Mouse (Mus musculus) heart, embryonic 14.5 days (tissue): ENCODE results near the gene Piezo1. TPM values are rescaled to one million over a fixed set of nuclear protein-coding genes. Genes with fewer than 3 reads are reported as not detected.
A peak's percentile ranks its signal among the peaks of the same experiment; 100 is the strongest.

Source experiments
- ATAC-seq: fragments of 200-750 bp; cut with Nextera tagmentation; 2 replicates; pipeline ENCODE4 v1.8.0; 2017; ENCODE audit warnings: low read depth, moderate TSS enrichment; ENCODE audit not compliant: insufficient number of reproducible peaks, insufficient read depth, low FRiP score
- H3K27ac ChIP-seq, 2 experiments: fragments of 200-500 bp in 1 of 2; fragments of 300-500 bp in 1 of 2; sonication (generic) in 1 of 2; replicated peaks in 1 of 2; 2 replicates each; pipeline ENCODE4 v1.5.1; 2012 to 2014; ENCODE audit warnings: low read depth in 2 of 2, low read length in 2 of 2, control low read depth in 1 of 2, mild to moderate bottlenecking in 1 of 2, mixed read lengths in 1 of 2; ENCODE audit not compliant: control insufficient read depth in 1 of 2, insufficient read depth in 1 of 2
- H3K27me3 ChIP-seq: fragments of 300-500 bp; sonication (generic); 2 replicates; pipeline ENCODE4 v1.6.1; 2014; ENCODE audit warnings: mild to moderate bottlenecking, low read length, control low read depth; ENCODE audit not compliant: control insufficient read depth, insufficient read depth
- H3K36me3 ChIP-seq: fragments of 300-500 bp; sonication (generic); 2 replicates; pipeline ENCODE4 v1.6.1; 2014; ENCODE audit warnings: mild to moderate bottlenecking, control low read depth, low read length, mixed read lengths; ENCODE audit not compliant: control insufficient read depth, insufficient read depth
- H3K4me1 ChIP-seq, 2 experiments: fragments of 200-500 bp in 1 of 2; fragments of 300-500 bp in 1 of 2; sonication (generic) in 1 of 2; 2 replicates each; pipeline ENCODE4 v1.6.1; 2012 to 2014; ENCODE audit warnings: low read length in 2 of 2, control low read depth in 1 of 2, mixed read lengths in 1 of 2; ENCODE audit not compliant: control insufficient read depth in 2 of 2, insufficient read depth in 2 of 2
- H3K4me2 ChIP-seq: fragments of 300-500 bp; sonication (generic); 2 replicates; pipeline ENCODE4 v1.6.1; 2014; ENCODE audit warnings: mild to moderate bottlenecking, low read length
- H3K4me3 ChIP-seq, 2 experiments: fragments of 200-500 bp in 1 of 2; fragments of 300-500 bp in 1 of 2; sonication (generic) in 1 of 2; 2 replicates each; pipeline ENCODE4 v1.5.1; 2012 to 2014; ENCODE audit warnings: low read length in 2 of 2, mild to moderate bottlenecking in 2 of 2, control low read depth in 1 of 2, low read depth in 1 of 2, moderate library complexity in 1 of 2; ENCODE audit not compliant: control insufficient read depth in 1 of 2, insufficient read depth in 1 of 2
- H3K9ac ChIP-seq: fragments of 300-500 bp; sonication (generic); 2 replicates; pipeline ENCODE4 v1.6.1; 2014; ENCODE audit warnings: mild to moderate bottlenecking, low read length
- H3K9me3 ChIP-seq: fragments of 300-500 bp; sonication (generic); 2 replicates; pipeline ENCODE4 v1.6.1; 2016; ENCODE audit warnings: low read length, control low read depth; ENCODE audit not compliant: control insufficient read depth
- WGBS: fragments of 180-500 bp; shearing (Covaris S2); extraction: QIAGEN DNeasy Blood & Tissue Kit; methylation state at CpG from one replicate; pipeline ENCODE4 v1.1.7; 2014; 5-methylcytosine and 5-hydroxymethylcytosine counted together
- polyA plus RNA-seq: library from polyadenylated mRNA; unstranded; fragments of >200 nt; fragmentation: Nextera tagmentation; extraction: Ambion mirVana; gene quantifications from 2 replicates; pipeline ENCODE4 v1.2.1, GENCODE M21; 2014

Piezo1 gene
- polyA plus RNA-seq, 1 experiment from 2014 or later = 14.9 TPM

GRCm38 (mm10) chr8:122526526-122527170 is 24.5 kb downstream of the Piezo1 start:
- Histone ChIP-seq H3K4me1 (peaks cover 53 to 63% of the 10 kb centered on the region in 2 experiments), H3K4me2 (peak overlapping the region; percentile 11; the same call in 1 of the 2 replicates)

GRCm38 (mm10) chr8:122526084-122526483 is 25.0 kb downstream of the Piezo1 start:
- peak overlapping the region; percentile 11; the same call in 1 of the 2 replicates for H3K4me2 ChIP-seq
- H3K9ac ChIP-seq = peak overlapping the region; percentile 42; the same call in 1 of the 2 replicates
- peaks cover 52 to 58% of the 10 kb centered on the region in 2 experiments for H3K4me1 ChIP-seq
- ATAC-seq = no peak
- no peaks in the 10 kb centered on the region for H3K27me3 ChIP-seq
- 29% methylated on average over 3 of the region's 3 CpGs for WGBS
- no peaks in the 10 kb centered on the region for H3K36me3 ChIP-seq
- no peaks in the 10 kb centered on the region for H3K9me3 ChIP-seq
- no peak overlapping the region for H3K4me3 ChIP-seq
- H3K27ac ChIP-seq = peak overlapping the region; percentile 88 to 90

More at GRCm38 (mm10) chr8:122526526-122527170, 24.5 kb downstream of the Piezo1 start:
- peak; percentile 32; the same call in 1 of the 2 replicates for ATAC-seq
- no peaks in the 10 kb centered on the region for H3K27me3 ChIP-seq
- H3K9ac ChIP-seq = peak overlapping the region; percentile 42
- no peaks in the 10 kb centered on the region for H3K36me3 ChIP-seq
- no peak overlapping the region for H3K4me3 ChIP-seq
- WGBS = 19% methylated on average over 7 of the region's 7 CpGs
- H3K27ac ChIP-seq = peak overlapping the region; percentile 88 to 90
- no peaks in the 10 kb centered on the region for H3K9me3 ChIP-seq

- no peaks in the 10 kb centered on the region for H3K9me3 ChIP-seq
- no peaks in the 10 kb centered on the region for H3K36me3 ChIP-seq
- H3K27me3 ChIP-seq = no peaks in the 10 kb centered on the region
- H3K4me3 ChIP-seq = no peak overlapping the region
- peak overlapping the region in 1 of 2 experiments; percentile 90; a peak in 2 of 4 replicates for H3K27ac ChIP-seq
- ATAC-seq = no peak
- H3K9ac ChIP-seq = peak overlapping the region; percentile 41; the same call in 1 of the 2 replicates
- H3K4me2 ChIP-seq = no peak overlapping the region
- peaks cover 50 to 62% of the 10 kb centered on the region in 2 experiments for H3K4me1 ChIP-seq
- WGBS = 59% methylated on average over 6 of the region's 6 CpGs
Measured at GRCm38 (mm10) chr8:122525004-122525403, 26.1 kb downstream of the Piezo1 start.

GRCm38 (mm10) chr8:122524506-122524905 is 26.6 kb downstream of the Piezo1 start:
- ATAC-seq = no peak
- no peaks in the 10 kb centered on the region for H3K9me3 ChIP-seq
- peaks cover 53 to 66% of the 10 kb centered on the region in 2 experiments for H3K4me1 ChIP-seq
- peak overlapping the region; percentile 54; the same call in 1 of the 2 replicates for H3K4me2 ChIP-seq
- 74% methylated on average over 6 of the region's 6 CpGs for WGBS
- H3K36me3 ChIP-seq = no peaks in the 10 kb centered on the region
- peak overlapping the region; percentile 80 to 90 for H3K27ac ChIP-seq
- no peak overlapping the region for H3K4me3 ChIP-seq
- peak overlapping the region; percentile 66 for H3K9ac ChIP-seq
- no peaks in the 10 kb centered on the region for H3K27me3 ChIP-seq

- no peaks in the 10 kb centered on the region for H3K9me3 ChIP-seq
- no peaks in the 10 kb centered on the region for H3K27me3 ChIP-seq
- ATAC-seq = no peak
- peak overlapping the region; percentile 66 for H3K9ac ChIP-seq
- H3K4me1 ChIP-seq = peaks cover 56 to 71% of the 10 kb centered on the region in 2 experiments
- peak overlapping the region; percentile 54 for H3K4me2 ChIP-seq
- H3K36me3 ChIP-seq = no peaks in the 10 kb centered on the region
- H3K27ac ChIP-seq = peak overlapping the region; percentile 80 to 83
- H3K4me3 ChIP-seq = no peak overlapping the region
- WGBS = 15% methylated on average over 23 of the region's 23 CpGs
Measured at GRCm38 (mm10) chr8:122523652-122524360, 27.3 kb downstream of the Piezo1 start.

GRCm38 (mm10) chr8:122522796-122523651 is 28.1 kb downstream of the Piezo1 start:
- no peak for ATAC-seq
- Histone ChIP-seq H3K4me3 (no peak overlapping the region), H3K9me3 (no peaks in the 10 kb centered on the region), H3K4me2 (peak overlapping the region; percentile 54), H3K36me3 (no peaks in the 10 kb centered on the region), H3K27me3 (no peaks in the 10 kb centered on the region), H3K9ac (peak overlapping the region; percentile 66), H3K4me1 (peaks cover 64 to 79% of the 10 kb centered on the region in 2 experiments), H3K27ac (peak overlapping the region; percentile 80 to 83)
- 25% methylated on average over 14 of the region's 14 CpGs for WGBS

GRCm38 (mm10) chr8:122520611-122521010 is 30.5 kb downstream of the Piezo1 start:
- no peak overlapping the region for H3K4me3 ChIP-seq
- no peak overlapping the region for H3K4me2 ChIP-seq
- H3K9ac ChIP-seq = no peak overlapping the region; the same call in 1 of the 2 replicates
- 58% methylated on average over 11 of the region's 11 CpGs for WGBS
- no peak for ATAC-seq
- no peaks in the 10 kb centered on the region for H3K36me3 ChIP-seq
- H3K9me3 ChIP-seq = no peaks in the 10 kb centered on the region
- peak overlapping the region; percentile 0 to 90; a peak in 3 of 4 replicates for H3K27ac ChIP-seq
- H3K4me1 ChIP-seq = peaks cover 58 to 80% of the 10 kb centered on the region in 2 experiments
- H3K27me3 ChIP-seq = no peaks in the 10 kb centered on the region
